Mouse (Mus musculus): Measurements from ENCODE around the gene Olfr983. TPM values are rescaled to one million over a fixed set of nuclear protein-coding genes. Genes with fewer than 3 reads are reported as not detected.

The Olfr983 gene
- not detected in 2 replicates for polyA plus RNA-seq (2015; fragmentation: Nextera tagmentation; extraction: Ambion mirVana)

GRCm38 (mm10) chr9:40093495-40093894 is at the start of gene Olfr983:
TSS of gene Olfr983 (minus strand) at chr9:40093595.
- Histone ChIP-seq H3K4me1 (replicated peaks; ENCODE audit: control insufficient read depth, insufficient read depth) (no peaks in the 10 kb centered on the region), H3K36me3 (ENCODE audit: control insufficient read depth, insufficient read depth, low read length) (no peaks in the 10 kb centered on the region), H3K9me3 (ENCODE audit: control insufficient read depth, low read length) (no peaks in the 10 kb centered on the region), H3K9ac (ENCODE audit: low read length) (no peak within 1 kb of the TSS), H3K27ac (replicated peaks) (no peak within 1 kb of the TSS), H3K4me3 (ENCODE audit: low read depth, low read length) (no peak within 1 kb of the TSS), H3K4me2 (replicated peaks; ENCODE audit: low read depth) (no peak within 1 kb of the TSS), H3K27me3 (ENCODE audit: control insufficient read depth, insufficient read depth, low read length) (no peaks in the 10 kb centered on the region)
- WGBS, result 79% methylated on average over 2 of the region's 2 CpGs
- ATAC-seq (ENCODE audit: low FRiP score, low TSS enrichment) (no peak), DNase-seq (ENCODE audit: low spot score) (no peak)
- no peak for TF ChIP-seq CTCF (IDR thresholded peaks at IDR 0.05; ENCODE audit: low read depth)
- no peak for TF ChIP-seq EP300 (optimal IDR thresholded peaks at IDR 0.05)

GRCm38 (mm10) chr9:40141544-40141943 is 48.1 kb upstream of the Olfr983 start:
- WGBS, result 51% methylated on average over 1 of the region's 1 CpGs
- no peak for ATAC-seq (ENCODE audit: low FRiP score, low TSS enrichment)
- H3K4me3 ChIP-seq (ENCODE audit: low read depth, low read length), result no peak overlapping the region
- DNase-seq (ENCODE audit: low spot score), result no peak
- H3K9me3 ChIP-seq (ENCODE audit: control insufficient read depth, low read length), result no peaks in the 10 kb centered on the region
- no peaks in the 10 kb centered on the region for H3K36me3 ChIP-seq (ENCODE audit: control insufficient read depth, insufficient read depth, low read length)
- no peaks in the 10 kb centered on the region for H3K4me1 ChIP-seq (replicated peaks; ENCODE audit: control insufficient read depth, insufficient read depth)
- H3K27me3 ChIP-seq (ENCODE audit: control insufficient read depth, insufficient read depth, low read length), result no peaks in the 10 kb centered on the region
- TF ChIP-seq CTCF (IDR thresholded peaks at IDR 0.05; ENCODE audit: low read depth) (no peak), EP300 (optimal IDR thresholded peaks at IDR 0.05) (no peak)
- no peak overlapping the region for H3K9ac ChIP-seq (ENCODE audit: low read length)
- no peak overlapping the region for H3K27ac ChIP-seq (replicated peaks)
- H3K4me2 ChIP-seq (replicated peaks; ENCODE audit: low read depth), result no peak overlapping the region

GRCm38 (mm10) chr9:40139484-40139883 is 46.1 kb upstream of the Olfr983 start:
- Histone ChIP-seq H3K9me3 (ENCODE audit: control insufficient read depth, low read length) (no peaks in the 10 kb centered on the region), H3K36me3 (ENCODE audit: control insufficient read depth, insufficient read depth, low read length) (no peaks in the 10 kb centered on the region), H3K27me3 (ENCODE audit: control insufficient read depth, insufficient read depth, low read length) (no peaks in the 10 kb centered on the region), H3K4me1 (replicated peaks; ENCODE audit: control insufficient read depth, insufficient read depth) (no peaks in the 10 kb centered on the region), H3K4me2 (replicated peaks; ENCODE audit: low read depth) (no peak overlapping the region), H3K9ac (ENCODE audit: low read length) (no peak overlapping the region), H3K27ac (replicated peaks) (no peak overlapping the region), H3K4me3 (ENCODE audit: low read depth, low read length) (no peak overlapping the region)
- 56% methylated on average over 4 of the region's 4 CpGs for WGBS
- ATAC-seq (ENCODE audit: low FRiP score, low TSS enrichment), result no peak
- no peak for DNase-seq (ENCODE audit: low spot score)
- no peak for TF ChIP-seq EP300 (optimal IDR thresholded peaks at IDR 0.05)
- TF ChIP-seq CTCF (IDR thresholded peaks at IDR 0.05; ENCODE audit: low read depth), result no peak

GRCm38 (mm10) chr9:40136987-40137688 is 43.7 kb upstream of the Olfr983 start:
- 79% methylated on average over 6 of the region's 6 CpGs for whole genome bisulfite sequencing
- H3K27me3 ChIP-seq (ENCODE audit: control insufficient read depth, insufficient read depth, low read length), result no peaks in the 10 kb centered on the region
- no peak overlapping the region for H3K4me3 ChIP-seq (ENCODE audit: low read depth, low read length)
- no peak overlapping the region for H3K4me2 ChIP-seq (replicated peaks; ENCODE audit: low read depth)
- no peaks in the 10 kb centered on the region for H3K36me3 ChIP-seq (ENCODE audit: control insufficient read depth, insufficient read depth, low read length)
- TF ChIP-seq EP300 (optimal IDR thresholded peaks at IDR 0.05), result no peak
- TF ChIP-seq CTCF (IDR thresholded peaks at IDR 0.05; ENCODE audit: low read depth), result no peak
- H3K4me1 ChIP-seq (replicated peaks; ENCODE audit: control insufficient read depth, insufficient read depth), result no peaks in the 10 kb centered on the region
- H3K27ac ChIP-seq (replicated peaks), result no peak overlapping the region
- DNase-seq (ENCODE audit: low spot score) (no peak), ATAC-seq (ENCODE audit: low FRiP score, low TSS enrichment) (no peak)
- H3K9ac ChIP-seq (ENCODE audit: low read length), result no peak overlapping the region
- no peaks in the 10 kb centered on the region for H3K9me3 ChIP-seq (ENCODE audit: control insufficient read depth, low read length)

GRCm38 (mm10) chr9:40130556-40130955 is 37.2 kb upstream of the Olfr983 start:
- 89% methylated on average over 1 of the region's 1 CpGs for WGBS
- TF ChIP-seq CTCF (IDR thresholded peaks at IDR 0.05; ENCODE audit: low read depth) (no peak), EP300 (optimal IDR thresholded peaks at IDR 0.05) (no peak)
- Histone ChIP-seq H3K4me1 (replicated peaks; ENCODE audit: control insufficient read depth, insufficient read depth) (no peaks in the 10 kb centered on the region), H3K9ac (ENCODE audit: low read length) (no peak overlapping the region), H3K4me3 (ENCODE audit: low read depth, low read length) (no peak overlapping the region), H3K27ac (replicated peaks) (no peak overlapping the region), H3K4me2 (replicated peaks; ENCODE audit: low read depth) (no peak overlapping the region), H3K36me3 (ENCODE audit: control insufficient read depth, insufficient read depth, low read length) (no peaks in the 10 kb centered on the region), H3K27me3 (ENCODE audit: control insufficient read depth, insufficient read depth, low read length) (no peaks in the 10 kb centered on the region), H3K9me3 (ENCODE audit: control insufficient read depth, low read length) (no peaks in the 10 kb centered on the region)
- ATAC-seq (ENCODE audit: low FRiP score, low TSS enrichment) (no peak), DNase-seq (ENCODE audit: low spot score) (no peak)

- no peaks in the 10 kb centered on the region for H3K27me3 ChIP-seq (ENCODE audit: control insufficient read depth, insufficient read depth, low read length)
- H3K27ac ChIP-seq (replicated peaks), result no peak within 1 kb of the TSS
- no peaks in the 10 kb centered on the region for H3K9me3 ChIP-seq (ENCODE audit: control insufficient read depth, low read length)
- no peaks in the 10 kb centered on the region for H3K4me1 ChIP-seq (replicated peaks; ENCODE audit: control insufficient read depth, insufficient read depth)
- no peak within 1 kb of the TSS for H3K4me2 ChIP-seq (replicated peaks; ENCODE audit: low read depth)
- WGBS, result 85% methylated on average over 1 of the region's 1 CpGs
- no peak within 1 kb of the TSS for H3K9ac ChIP-seq (ENCODE audit: low read length)
- no peaks in the 10 kb centered on the region for H3K36me3 ChIP-seq (ENCODE audit: control insufficient read depth, insufficient read depth, low read length)
- H3K4me3 ChIP-seq (ENCODE audit: low read depth, low read length), result no peak within 1 kb of the TSS
- no peak for DNase-seq (ENCODE audit: low spot score)
- TF ChIP-seq CTCF (IDR thresholded peaks at IDR 0.05; ENCODE audit: low read depth), result no peak
- TF ChIP-seq EP300 (optimal IDR thresholded peaks at IDR 0.05), result no peak
- ATAC-seq (ENCODE audit: low FRiP score, low TSS enrichment), result no peak
These were observed 36.7 kb upstream of the Olfr983 start, which contains the start of gene Olfr985 for GRCm38 (mm10) chr9:40130084-40130483. TSS of gene Olfr985 (minus strand) at chr9:40130184.
